Mouse (Mus musculus) bone marrow, adult 2 months (tissue): Measurements from ENCODE around the gene Dydc1.

ENCODE experiments used
- CTCF ChIP-seq: fragments of 200-500 bp; IDR thresholded peaks from 2 replicates; pipeline ENCODE4 v1.5.1; 2011; ENCODE audit warnings: low read length, control low read depth; ENCODE audit not compliant: control insufficient read depth, insufficient read depth
- POLR2A ChIP-seq: fragments of 200-500 bp; IDR thresholded peaks from 2 replicates; pipeline ENCODE4 v1.6.1; 2011; ENCODE audit warnings: low read depth, mild to moderate bottlenecking, control low read depth, low read length, borderline replicate concordance; ENCODE audit not compliant: control insufficient read depth

GRCm38 (mm10) chr14:41104853-41105444 lies 32.2 kb downstream of the Dydc1 start, which contains the start of gene Mat1a:
- TF ChIP-seq CTCF (no peak), POLR2A (no peak)
